Mouse (Mus musculus) C2C12 (cell line): ENCODE results near the gene Plekhg2.

Source experiments
- CEBPB ChIP-seq: IDR thresholded peaks from one replicate; pipeline ENCODE4 v1.6.1; 2011; ENCODE audit warnings: low read depth, mild to moderate bottlenecking, control low read depth, moderate library complexity
- CTCF ChIP-seq: IDR thresholded peaks from one replicate; pipeline ENCODE4 v1.5.1; 2011; ENCODE audit not compliant: control insufficient read depth, insufficient read depth, insufficient read length
- MAX ChIP-seq: IDR thresholded peaks from one replicate; pipeline ENCODE4 v1.6.1; 2011; ENCODE audit warnings: mild to moderate bottlenecking, control low read depth
- MYOD1 ChIP-seq: IDR thresholded peaks from one replicate; pipeline ENCODE4 v1.6.1; 2011; ENCODE audit warnings: low read depth; ENCODE audit not compliant: control insufficient read depth, insufficient read length
- USF1 ChIP-seq: IDR thresholded peaks from one replicate; pipeline ENCODE4 v1.6.1; 2011; ENCODE audit warnings: low read depth, mild to moderate bottlenecking, control low read depth, moderate library complexity

DNA sequence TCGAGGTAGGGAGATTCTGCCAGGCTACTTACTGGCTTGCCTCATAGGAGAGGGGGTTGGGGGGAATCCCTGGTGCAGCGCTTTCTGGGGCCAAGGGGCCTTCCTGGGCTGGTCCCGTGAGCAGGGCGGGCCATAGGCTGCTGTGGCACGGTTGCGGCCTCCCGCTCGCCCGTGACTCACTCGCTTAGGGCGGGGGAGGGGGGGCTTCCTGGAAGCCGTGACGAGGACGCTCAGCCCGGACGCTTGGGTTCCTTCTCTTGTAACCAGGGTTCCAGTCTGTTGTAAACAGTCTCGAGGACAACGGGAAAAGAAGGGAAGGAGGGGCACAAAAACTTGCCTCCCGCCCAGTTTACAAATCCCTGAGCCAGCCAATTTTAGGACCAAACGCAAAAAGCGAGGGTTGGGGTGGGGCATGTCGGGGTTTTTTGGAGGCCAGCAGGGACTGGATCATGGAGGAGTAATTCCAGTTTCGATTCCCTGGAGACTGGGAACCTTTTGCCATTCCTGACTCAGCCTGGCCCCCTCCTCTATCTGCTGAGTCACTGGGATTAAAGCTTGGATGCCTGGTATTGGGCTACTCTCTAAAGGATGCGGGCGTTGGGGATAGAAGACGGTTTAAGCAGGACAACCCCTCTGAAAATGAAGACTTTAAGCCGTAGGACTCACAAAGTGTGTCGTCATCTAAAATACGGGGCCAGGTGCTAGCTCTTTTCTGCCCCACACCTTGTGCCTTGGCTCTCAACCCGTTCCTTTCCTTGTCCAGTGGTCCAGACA lies 8.8 kb upstream of the Plekhg2 start:
- TF ChIP-seq CTCF (no peak), USF1 (no peak), CEBPB (no peak), MYOD1 (no peak), MAX (no peak)
